Mouse (Mus musculus) stomach, postnatal 0 days (tissue): ENCODE data around the gene Cactin.

Experiments
- CTCF ChIP-seq: IDR thresholded peaks from 2 replicates; pipeline ENCODE4 v1.5.1; 2016; ENCODE audit warnings: antibody characterized with exemption, low read depth, mild to moderate bottlenecking, moderate library complexity
- EP300 ChIP-seq: optimal IDR thresholded peaks from 2 replicates; pipeline ENCODE3; 2016; ENCODE audit warnings: antibody characterized with exemption

- TF ChIP-seq CTCF: peak; percentile 25; the same call in 1 of the 2 replicates
- TF ChIP-seq EP300: no peak
Observed at GRCm38 (mm10) chr10:81317273-81317672, 3.6 kb upstream of the Cactin start.
